Mouse (Mus musculus) lung, adult 2 months (tissue): ENCODE results near the gene Aif1. TPM values are rescaled to one million over a fixed set of nuclear protein-coding genes. Genes with fewer than 3 reads are reported as not detected.

Experiments
- DNase-seq: peaks from one replicate; pipeline ENCODE4 v3.0.0; 2022
- H3K4me1 ChIP-seq: fragments of 200-500 bp; 2 replicates; pipeline ENCODE4 v1.6.1; 2011; ENCODE audit warnings: low read length; ENCODE audit not compliant: control insufficient read depth, insufficient read depth
- H3K4me3 ChIP-seq: fragments of 200-500 bp; replicated peaks from 2 replicates; pipeline ENCODE3; 2011; ENCODE audit warnings: low read depth, mild to moderate bottlenecking, control low read depth, low read length; ENCODE audit errors: extremely low read depth
- CTCF ChIP-seq: fragments of 200-500 bp; IDR thresholded peaks from 2 replicates; pipeline ENCODE4 v1.5.1; 2011; ENCODE audit warnings: mild to moderate bottlenecking, low read length, control low read depth; ENCODE audit not compliant: insufficient read depth
- POLR2A ChIP-seq: fragments of 200-500 bp; IDR thresholded peaks from 2 replicates; pipeline ENCODE4 v1.6.1; 2011; ENCODE audit warnings: low read depth, mild to moderate bottlenecking, control low read depth, low read length, borderline replicate concordance; ENCODE audit errors: extremely low read depth
- WGBS: fragments of 180-500 bp; shearing (Covaris S2); methylation state at CpG from one replicate; pipeline ENCODE4 v1.1.7; 2018; 5-methylcytosine and 5-hydroxymethylcytosine counted together
- polyA plus RNA-seq: library from polyadenylated mRNA; depleted of rRNA; stranded (reverse); fragments of >200 nt; gene quantifications from 2 replicates; pipeline ENCODE4 v1.2.3, GENCODE M21; 2012

The Aif1 gene
- polyA plus RNA-seq, 1 experiment: 1.4 TPM

GRCm38 (mm10) chr17:35173329-35173728 lies 2.5 kb downstream of the Aif1 start:
- Histone ChIP-seq H3K4me3 (no peak overlapping the region), H3K4me1 (peaks cover 3% of the 10 kb centered on the region; the same call in 1 of the 2 replicates)
- 78% methylated on average over 3 of the region's 3 CpGs for WGBS
- TF ChIP-seq POLR2A: no peak
- TF ChIP-seq CTCF: no peak
- DNase-seq: no peak

GRCm38 (mm10) chr17:35172445-35173234 lies 3.2 kb downstream of the Aif1 start:
- 62% methylated on average over 11 of the region's 11 CpGs for WGBS
- peaks cover 3% of the 10 kb centered on the region; the same call in 1 of the 2 replicates for H3K4me1 ChIP-seq
- TF ChIP-seq CTCF (no peak), POLR2A (no peak)
- no peak for DNase-seq
- H3K4me3 ChIP-seq: no peak overlapping the region

GRCm38 (mm10) chr17:35168541-35169207 lies 7.2 kb downstream of the Aif1 start:
- no peak for DNase-seq
- H3K4me3 ChIP-seq: no peak overlapping the region
- 9% methylated on average over 4 of the region's 4 CpGs for WGBS
- peaks cover 6% of the 10 kb centered on the region; the same call in 1 of the 2 replicates for H3K4me1 ChIP-seq
- no peak for TF ChIP-seq CTCF
- no peak for TF ChIP-seq POLR2A

GRCm38 (mm10) chr17:35167794-35168193 lies 8.1 kb downstream of the Aif1 start:
- 89% methylated on average over 7 of the region's 7 CpGs for WGBS
- no peak for TF ChIP-seq POLR2A
- TF ChIP-seq CTCF: no peak

GRCm38 (mm10) chr17:35166352-35167035 lies 9.4 kb downstream of the Aif1 start:
- H3K4me3 ChIP-seq: no peak overlapping the region
- TF ChIP-seq POLR2A: no peak
- TF ChIP-seq CTCF: peak; percentile 41; the same call in 1 of the 2 replicates
- 71% methylated on average over 8 of the region's 8 CpGs for WGBS
- peak; percentile 50 for DNase-seq
- peaks cover 21% of the 10 kb centered on the region for H3K4me1 ChIP-seq

More at GRCm38 (mm10) chr17:35167794-35168193, 8.1 kb downstream of the Aif1 start:
- no peak for DNase-seq
- H3K4me3 ChIP-seq: no peak overlapping the region
- H3K4me1 ChIP-seq: peaks cover 10% of the 10 kb centered on the region

- TF ChIP-seq POLR2A (no peak), CTCF (no peak)
- Histone ChIP-seq H3K4me1 (peaks cover 23% of the 10 kb centered on the region), H3K4me3 (peak overlapping the region; percentile 70)
- no peak for DNase-seq
- 16% methylated on average over 12 of the region's 12 CpGs for WGBS
Measured at GRCm38 (mm10) chr17:35165451-35166155, 10.3 kb downstream of the Aif1 start.

- TF ChIP-seq POLR2A: peak; percentile 96; the same call in 1 of the 2 replicates
- TF ChIP-seq CTCF: no peak
- H3K4me3 ChIP-seq: peak within 1 kb of the TSS; percentile 92
- DNase-seq: peak; percentile 96
- 1% methylated on average over 73 of the region's 89 CpGs for WGBS
- peaks cover 23% of the 10 kb centered on the region for H3K4me1 ChIP-seq
Measured at GRCm38 (mm10) chr17:35164568-35165450, 11.1 kb downstream of the Aif1 start, which contains the start of gene Prrc2a. TSS of gene Prrc2a (minus strand) at chr17:35164897.

GRCm38 (mm10) chr17:35164218-35164567 lies 11.7 kb downstream of the Aif1 start:
- TF ChIP-seq CTCF (no peak), POLR2A (no peak)
- WGBS: under 1% methylated on average over 27 of the region's 28 CpGs
- DNase-seq: no peak
- peak overlapping the region; percentile 92 for H3K4me3 ChIP-seq
- peaks cover 23% of the 10 kb centered on the region for H3K4me1 ChIP-seq
